Mouse (Mus musculus) mesoderm, embryonic 11.5 days (tissue): ENCODE data around the gene Ddx4.

Experiments used
- DNase-seq: peaks from one replicate; pipeline ENCODE4 v3.0.0-alpha.2; 2012; ENCODE audit warnings: low read depth, low spot score

Gene Ddx4

DNA sequence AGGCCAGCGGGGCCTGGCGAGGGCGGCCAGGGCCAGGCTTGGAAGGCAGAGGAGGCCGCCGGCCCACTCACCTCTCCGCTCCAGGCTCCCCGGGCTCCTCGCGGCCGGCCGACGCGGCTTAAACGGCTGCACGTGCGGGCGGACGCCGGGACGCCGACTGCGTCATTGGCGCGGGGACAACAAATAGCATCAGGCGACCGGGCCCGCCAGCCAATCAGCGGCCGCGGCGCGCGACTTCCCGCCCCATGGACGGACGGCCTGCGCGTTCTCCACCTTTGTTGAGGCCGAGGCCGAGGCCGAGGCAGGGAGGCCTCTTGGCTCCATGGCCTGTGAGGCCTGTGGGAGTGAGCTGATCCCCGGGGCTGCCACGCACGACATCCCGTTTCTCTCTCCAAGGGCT is at the start of gene Ddx4:
Ddx4 (minus strand) TSS at position 271 of the 400 bp plus-strand sequence.
- no peak for DNase-seq

DNA sequence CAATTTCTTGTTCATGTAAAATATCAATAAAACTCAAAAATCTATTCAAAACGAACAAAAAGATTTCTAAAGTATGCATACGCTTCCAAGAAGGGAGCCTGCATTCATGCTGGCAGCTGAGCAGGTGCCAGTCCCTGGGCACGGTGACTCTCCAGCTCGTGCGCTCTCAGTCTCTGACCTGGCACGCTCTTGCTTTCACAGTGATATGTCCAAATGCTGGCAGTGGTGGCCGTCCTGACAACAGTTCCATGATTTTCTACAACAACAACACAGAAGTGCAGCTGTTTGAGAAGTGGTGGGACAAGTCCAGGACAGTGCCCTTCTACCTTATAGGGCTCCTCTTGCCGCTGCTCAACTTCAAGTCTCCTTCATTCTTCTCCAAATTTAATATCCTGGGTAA is 49.0 kb upstream of the Ddx4 start:
- DNase-seq: no peak

DNA sequence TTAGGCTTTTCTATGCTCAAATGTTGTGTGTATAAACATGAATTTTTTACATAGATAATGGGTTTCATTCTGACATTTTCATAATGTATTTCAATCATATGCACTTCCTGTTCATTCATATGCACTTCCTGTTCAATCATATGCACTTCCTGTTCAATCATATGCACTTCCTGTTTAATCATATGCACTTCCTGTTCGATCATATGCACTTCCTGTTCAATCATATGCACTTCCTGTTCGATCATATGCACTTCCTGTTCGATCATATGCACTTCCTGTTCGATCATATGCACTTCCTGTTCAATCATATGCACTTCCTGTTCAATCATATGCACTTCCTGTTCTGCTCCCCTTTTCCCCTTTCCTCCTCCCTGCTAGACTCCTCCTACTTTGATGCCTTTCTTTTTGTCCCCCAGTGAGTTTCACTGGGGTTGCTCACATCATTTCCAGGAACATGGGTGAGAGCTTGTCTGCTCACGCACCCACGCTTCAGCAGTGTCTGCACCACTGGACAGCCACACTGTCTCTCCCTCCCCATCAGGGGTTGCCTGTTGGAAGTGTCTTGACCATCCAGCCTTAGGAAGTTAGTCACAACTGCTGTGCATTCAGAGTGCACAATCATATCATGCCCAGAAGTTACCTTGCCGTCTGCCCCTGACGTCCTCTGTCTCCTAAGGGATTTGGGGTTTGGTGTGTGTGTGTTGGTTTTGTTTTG is 43.4 kb upstream of the Ddx4 start:
- no peak for DNase-seq

DNA sequence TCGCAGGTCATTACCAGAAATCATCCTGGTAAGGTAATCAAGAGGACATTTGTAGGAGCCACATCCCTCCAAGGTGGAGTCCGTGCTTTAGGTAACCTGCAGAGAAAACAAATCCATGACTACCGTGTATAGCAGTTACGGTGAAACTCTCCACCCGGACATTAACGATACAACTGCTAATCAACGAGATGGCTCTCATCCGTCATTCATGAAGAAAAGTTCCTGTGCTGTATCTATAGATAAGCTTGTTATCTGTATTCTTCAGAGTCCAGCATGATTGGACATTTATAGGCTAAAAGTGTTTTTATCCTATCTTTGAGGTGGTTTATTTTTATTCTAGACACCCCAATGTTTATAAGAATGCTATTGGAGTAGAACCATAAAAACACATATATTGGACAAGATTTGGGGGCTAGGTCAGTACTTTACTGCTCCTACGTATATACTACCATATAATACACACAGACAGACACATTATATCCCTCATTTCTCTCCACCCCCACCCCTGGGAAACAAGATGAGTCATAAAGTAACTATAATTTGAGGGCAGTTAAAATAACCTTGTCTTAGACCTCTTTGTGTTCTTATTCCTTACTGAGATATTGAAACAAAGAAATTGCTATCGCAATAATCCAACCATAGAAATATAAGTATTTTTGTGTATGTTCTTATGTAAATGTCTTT is 40.7 kb upstream of the Ddx4 start:
- DNase-seq: no peak

DNA sequence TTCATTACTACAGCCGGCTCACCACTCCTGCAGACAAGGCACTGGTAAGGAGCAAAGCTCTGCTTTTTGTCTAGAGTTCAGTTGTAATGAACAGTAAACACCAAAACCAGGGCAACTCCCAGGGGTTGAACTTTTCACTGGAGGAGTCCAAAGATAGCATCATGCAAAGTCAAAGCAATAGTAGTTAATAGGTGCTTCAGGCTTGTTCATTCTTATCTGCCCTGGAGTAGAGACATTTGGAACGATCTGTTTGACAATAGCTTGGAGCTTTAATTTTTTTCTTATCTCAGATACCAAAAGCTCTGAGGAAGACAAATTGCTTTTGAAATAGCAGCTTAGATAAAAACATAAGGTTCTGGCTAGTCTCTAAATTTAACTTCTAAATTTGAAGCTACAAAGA is 33.9 kb upstream of the Ddx4 start:
- DNase-seq: no peak

DNA sequence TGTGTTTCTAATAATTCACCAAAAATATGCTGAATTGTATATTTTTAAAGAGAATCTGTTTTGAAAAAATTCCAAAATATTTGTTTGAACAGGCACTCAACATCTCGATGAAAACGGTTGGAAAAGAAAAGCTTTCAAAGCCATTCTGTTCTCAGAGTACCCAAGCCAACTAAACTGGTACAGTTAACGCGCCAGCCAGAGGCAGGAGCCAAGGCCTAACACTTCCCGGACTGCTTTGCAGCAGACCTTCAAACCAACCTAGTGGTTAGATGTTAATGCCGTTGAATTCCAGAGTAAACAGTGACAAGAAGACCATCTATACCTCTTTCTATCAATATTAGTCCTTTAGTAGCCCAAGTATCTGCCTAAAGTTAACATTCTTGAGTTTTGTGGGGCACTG is 31.7 kb upstream of the Ddx4 start:
- no peak for DNase-seq

DNA sequence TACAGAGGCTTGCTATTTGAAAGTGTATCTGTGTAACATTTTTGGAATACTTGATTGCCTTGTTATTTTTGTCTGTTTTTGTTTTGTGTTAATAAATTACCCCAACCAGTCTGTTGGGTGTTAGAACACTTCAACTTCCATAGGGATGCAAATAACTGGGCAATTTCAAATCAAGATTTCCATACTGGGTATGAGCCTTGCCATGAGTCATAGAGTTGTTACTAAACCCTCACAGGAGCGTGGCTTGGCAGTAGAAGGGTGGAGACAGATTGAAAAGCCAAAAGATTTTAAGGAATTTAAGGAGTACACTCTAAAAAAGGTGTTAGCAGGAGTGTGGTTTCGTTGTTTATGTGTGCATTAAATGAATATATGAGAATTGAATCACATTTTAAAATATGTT is 31.0 kb upstream of the Ddx4 start:
- no peak for DNase-seq

DNA sequence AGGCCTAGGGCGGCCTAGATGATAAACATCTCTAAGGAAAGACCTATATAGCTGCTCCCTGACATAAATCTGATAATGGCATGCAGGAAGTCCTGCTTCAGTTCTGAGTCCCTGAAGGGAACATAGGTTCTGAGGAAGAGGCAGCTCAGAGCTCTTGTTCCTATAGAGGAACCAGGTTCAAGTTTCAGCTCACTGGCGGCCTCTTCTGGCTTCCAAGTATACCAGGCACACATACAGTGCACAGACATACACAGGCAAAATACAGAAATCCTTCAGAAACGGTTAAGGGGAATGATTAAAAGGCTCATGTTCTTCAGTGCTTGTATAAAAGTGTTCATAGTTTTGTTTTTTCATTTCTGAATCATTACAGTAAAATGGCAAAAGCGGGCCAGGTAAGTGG is 25.9 kb upstream of the Ddx4 start:
- no peak for DNase-seq

DNA sequence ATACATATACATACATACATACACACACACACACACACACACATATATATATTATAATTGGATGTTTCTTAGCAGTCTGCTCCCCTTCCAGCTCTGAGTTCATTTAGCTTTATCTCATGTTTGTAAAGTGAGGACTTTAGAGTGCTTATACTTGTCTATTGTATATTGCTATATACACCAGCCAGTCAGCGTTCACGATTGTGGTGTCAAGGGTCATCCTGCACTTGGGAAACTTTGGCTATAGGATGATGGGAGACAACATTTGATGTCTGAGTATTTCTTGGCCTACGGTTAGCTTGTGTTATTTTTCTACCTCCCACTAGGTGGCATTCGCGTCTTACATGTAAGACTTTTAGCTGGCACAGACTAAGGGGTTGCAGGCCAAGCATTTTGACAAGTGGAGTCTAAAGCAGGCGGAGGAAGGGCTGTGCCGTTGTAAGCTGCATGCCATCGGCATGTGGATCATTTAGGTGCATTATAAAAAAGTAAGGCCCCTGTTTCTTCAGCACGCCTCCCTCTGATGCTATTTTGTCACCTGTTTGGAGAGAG is 21.7 kb upstream of the Ddx4 start:
- DNase-seq: peak; percentile 80

DNA sequence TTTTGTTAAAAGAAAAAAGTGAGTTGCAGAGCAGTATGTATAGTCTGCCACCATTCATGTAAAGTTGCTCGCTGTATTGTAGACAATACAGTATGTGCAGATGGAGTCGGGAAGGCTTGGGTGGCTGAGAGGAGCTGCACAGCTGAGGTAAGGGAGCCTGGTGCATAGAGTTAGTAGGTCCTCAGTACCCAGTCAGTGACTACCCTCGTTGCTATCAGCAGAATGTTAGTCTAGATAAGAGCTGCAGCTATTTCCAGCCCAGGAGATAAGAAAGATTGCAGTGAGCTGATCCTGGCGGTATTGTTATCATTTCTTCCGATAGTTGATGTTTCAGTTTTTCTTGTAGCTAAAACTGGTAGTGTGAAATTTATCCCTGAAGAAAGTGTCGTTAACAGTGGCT is 20.5 kb upstream of the Ddx4 start:
- no peak for DNase-seq

DNA sequence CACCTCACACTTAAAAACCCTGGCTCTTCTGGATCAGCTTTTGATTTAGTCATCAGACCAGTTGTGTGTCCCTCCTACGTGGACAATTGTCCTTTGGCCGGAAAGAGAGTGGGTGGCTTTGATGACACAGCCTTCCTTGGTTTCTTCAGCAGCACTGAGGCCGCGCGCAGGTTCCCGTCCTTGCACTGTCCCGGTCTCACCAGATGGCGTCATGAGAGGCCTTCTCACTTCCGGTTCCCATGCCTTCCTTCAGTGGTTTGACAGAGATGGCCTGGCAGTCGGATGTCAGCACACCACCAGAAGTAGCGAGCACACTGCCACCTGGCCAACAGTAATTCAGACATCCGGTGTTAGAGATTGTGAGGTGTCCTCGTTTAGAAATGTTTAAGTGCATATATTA is 19.4 kb upstream of the Ddx4 start:
- DNase-seq: no peak

DNA sequence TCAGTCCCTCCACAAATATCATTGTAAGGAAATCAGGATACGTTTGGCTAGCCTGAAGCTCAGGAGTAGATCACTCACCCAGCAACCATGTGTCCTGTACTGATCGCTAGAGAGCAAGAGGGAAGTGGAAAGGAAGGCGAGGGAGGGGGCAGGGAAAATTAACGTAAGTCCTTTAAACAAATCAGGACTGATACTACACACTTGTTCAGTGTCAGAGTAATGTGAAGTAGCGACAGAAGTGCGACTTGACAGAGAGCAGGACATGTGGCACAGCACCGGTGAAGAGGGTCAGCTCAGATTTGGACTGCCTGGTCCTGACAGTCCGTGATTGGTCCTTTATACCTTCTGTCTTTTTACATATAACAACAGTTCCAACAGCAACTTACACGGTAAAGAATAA is 14.9 kb upstream of the Ddx4 start:
- no peak for DNase-seq

DNA sequence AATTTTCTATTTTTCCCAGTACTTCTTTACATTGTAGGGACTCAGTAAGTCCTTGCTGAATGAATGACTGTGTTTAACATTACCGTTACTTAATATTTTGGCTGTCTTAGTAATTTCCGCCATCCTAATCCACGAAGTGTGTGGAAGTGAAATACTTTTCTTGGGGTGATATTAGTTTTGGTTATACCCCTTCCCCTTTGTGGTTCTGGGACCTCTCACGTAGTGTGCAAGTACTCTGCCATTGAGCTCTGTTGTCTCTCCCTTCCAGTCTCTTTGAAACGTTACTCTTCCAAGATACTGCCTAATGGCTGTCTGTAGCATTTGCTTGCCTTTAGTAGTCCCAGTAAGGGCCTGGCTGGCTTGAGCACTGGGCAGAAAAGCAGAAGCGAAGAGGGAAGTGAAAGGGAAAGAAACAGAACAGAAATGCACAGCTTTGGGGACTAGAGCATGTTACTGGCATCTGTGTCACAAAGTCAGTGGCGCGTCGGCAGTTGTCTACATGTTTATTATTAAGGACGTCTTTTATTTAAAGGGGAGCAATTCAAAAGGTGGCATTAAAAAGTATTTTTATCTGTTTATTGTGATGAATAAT is 14.3 kb upstream of the Ddx4 start:
- no peak for DNase-seq

DNA sequence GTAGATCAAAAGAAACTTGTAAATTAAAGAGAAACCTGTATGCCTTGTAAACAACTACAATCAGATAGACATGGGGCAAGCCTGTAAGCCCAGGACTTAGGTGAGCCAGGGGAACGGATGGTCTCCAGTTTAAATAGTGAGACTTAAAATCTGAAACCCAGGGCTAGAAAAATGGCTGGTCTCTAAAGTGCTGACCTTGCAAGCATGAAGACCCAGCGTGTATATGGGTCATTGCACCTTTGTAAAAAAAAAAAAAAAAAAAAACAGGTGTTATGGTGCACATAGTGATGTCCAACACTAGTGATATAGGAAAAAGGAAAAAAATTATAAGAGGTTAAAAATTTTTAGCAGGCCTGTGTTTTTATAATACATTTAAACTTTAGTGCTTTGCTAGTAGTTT is 9.4 kb upstream of the Ddx4 start:
- DNase-seq: no peak

DNA sequence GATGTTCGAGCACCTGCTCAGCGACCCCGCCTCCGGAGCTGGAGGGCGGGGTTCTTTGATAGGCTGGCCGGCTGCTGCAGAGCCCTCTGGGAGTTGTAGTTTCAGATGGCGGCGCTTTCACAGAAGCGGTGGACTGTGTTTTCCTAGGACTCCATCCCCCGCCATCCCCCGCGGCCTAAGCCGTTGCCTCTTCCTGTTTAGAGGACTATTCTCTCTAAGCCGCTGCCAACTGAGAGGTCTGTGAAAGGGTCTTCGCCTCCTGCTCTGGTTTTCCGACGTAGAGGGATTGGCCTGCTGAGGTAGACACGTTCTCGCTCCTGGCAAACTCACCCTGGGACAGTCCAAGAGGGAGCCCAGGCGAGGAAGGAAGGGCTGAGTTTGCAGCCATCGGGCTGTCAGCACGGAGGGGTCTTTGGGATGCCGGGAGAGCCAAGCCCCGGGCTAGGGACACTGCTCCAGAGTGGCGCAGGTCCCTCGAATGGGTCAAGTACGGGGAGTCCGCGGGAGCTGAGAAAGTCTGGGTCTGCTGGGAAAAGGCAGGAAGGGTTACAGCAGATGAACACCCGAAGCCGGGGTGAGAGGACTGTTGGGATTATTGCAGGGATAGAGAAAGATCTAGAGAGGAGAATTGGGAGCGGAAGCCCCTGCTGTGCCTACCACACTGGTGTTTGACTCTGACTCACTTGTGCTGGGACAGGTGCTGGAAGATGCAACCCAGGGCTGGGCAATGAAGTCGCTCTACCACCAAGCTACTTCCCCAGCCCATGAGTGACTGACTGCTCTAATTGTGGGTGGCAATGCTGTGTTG is 8.5 kb upstream of the Ddx4 start, which contains the start of gene Slc38a9:
Slc38a9 (plus strand) TSS at position 178 of the 808 bp plus-strand sequence.
- DNase-seq: peak; percentile 93

DNA sequence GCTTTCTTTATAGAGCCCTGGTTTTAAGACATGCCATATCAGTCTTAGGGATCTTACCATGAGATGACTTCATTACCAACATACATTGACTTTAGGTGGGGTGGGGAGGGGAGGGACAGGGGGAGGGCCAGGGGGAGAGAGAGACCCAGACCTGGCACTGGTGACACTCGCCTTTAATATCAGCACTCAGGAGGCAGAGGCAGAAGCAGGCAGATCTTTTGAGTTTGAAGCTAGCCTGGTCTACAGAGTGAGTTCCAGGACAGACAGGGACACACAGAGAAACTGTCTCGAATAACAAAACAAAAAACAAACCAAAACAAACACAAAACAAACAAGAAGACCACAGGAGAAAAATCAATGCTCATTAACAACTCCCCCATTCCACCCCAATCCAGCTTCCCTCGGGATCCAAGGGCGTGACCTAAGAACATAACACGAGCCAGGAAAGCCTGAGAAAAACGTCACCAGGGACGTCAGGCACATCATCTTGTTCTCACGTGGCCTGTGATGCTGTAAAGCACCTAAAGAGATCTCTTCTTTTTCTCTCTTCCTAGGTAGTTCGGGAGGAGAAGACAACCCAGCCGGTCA is 7.8 kb upstream of the Ddx4 start:
- DNase-seq: no peak

DNA sequence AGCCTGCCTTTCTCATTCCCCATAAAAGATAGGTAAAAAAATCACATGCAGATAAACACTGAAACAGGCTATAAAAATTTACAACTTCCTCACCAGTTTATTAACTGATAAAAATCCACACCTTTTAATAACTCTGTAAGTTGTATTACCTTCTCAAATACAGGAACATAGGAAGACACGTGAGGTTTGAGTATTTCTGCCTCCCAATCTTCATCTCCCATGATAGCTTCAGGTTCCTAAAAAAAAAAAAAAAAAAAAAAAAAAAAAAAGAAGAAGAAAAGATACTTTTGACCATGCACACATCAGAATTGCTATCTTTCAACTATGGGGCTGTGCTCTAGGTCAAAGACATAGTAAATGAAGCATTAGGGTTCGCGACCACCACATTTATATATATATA is 1.1 kb downstream of the Ddx4 start:
- DNase-seq: no peak

DNA sequence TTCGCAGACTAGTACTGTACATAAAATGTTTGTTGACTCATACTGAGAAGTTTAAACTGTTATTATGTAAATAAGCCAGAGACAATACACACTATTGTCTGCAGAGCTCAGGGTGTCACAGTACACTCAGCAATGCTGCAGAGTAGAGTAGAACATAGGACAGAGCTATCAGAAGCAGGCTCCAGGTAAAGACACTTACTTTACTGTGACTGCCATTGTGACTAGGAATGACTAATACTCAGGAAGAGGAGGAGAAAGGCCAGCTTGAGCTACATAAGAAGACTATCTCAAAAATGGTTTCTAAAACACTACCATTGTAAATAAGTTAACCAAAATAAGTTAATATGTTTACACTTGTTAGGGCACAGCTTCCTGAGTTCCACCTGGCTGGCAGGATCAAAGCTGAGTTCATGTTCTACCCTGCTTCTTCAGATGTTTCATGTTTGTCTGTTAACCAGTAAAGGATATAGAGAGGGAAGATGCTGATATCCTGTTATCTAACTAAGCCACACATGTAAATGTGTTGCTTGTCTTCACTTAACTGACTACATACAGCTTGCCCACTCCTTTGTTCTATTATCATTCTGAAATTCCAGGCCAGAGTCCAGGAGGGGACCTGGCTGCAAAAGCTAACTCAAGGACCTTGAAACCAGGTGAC is 6.6 kb downstream of the Ddx4 start:
- DNase-seq: no peak

DNA sequence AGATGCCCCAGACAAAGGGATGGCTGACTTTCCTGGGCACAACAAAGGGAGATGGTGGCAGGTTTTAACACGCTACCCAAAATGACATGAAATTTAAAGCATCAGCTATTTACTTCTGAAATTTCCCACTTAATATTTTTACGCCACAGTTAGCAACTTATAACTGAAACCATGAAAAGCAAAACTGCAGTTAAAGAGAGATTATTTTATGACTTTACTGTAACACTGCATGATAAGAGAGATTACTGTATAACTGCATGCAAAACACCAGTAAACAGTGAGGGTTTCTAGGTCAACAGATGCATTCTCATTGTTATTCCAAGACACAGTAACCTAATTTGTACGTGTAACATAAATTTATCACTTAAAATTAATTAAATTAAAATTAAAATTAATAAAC is 7.3 kb downstream of the Ddx4 start:
- DNase-seq: no peak

DNA sequence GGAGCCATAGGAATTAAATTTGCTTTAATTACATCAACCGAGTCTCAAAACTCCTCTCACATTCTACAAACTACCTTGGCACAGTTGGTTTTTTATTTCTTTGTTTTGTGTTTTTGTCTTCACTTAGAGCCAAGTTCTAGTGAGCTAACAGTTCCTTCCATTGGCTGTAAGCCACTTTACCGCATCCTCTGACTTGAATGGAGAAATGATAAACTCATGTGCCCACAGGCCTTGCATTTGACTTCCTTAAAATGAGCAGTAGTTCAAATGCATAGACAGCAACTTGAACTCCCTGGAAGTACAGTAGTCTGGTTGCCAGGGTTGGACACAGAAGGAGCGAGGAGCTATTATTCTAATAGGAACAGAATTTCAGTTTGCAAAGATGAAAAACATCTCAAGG is 9.4 kb downstream of the Ddx4 start:
- no peak for DNase-seq

DNA sequence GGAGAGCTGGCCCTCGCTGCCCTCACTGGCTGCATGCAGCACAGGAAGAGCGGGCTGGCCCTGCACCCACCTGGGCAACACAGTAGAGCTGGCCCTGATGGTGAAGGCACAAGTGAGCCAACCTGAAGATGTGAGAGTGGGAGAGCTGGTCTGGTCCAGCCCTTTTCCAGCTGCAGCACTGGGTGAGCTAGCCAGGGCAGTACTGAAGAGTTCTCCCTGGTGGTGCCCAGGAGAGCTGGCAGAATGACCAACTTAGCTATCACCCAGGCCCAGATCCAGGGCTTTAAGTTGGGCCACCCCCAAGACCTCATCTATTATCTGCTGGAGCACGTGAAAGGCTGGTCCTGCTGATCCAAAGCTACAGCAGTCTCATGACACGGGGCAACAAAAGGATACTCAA is 13.2 kb downstream of the Ddx4 start:
- no peak for DNase-seq
